Mouse (Mus musculus) B cell, adult 67 days (primary cell): ENCODE results near the gene Myof. TPM values are rescaled to one million over a fixed set of nuclear protein-coding genes. Genes with fewer than 3 reads are reported as not detected.

ENCODE experiments used
- total RNA-seq, 2 experiments: library from RNA; stranded (reverse); gene quantifications; 4 replicates each; pipeline ENCODE4 v1.2.4; 2023

Myof gene
- total RNA-seq, result 10 to 100 TPM; 39.9 to 56.1 TPM

GRCm38 (mm10) chr19:38043281-38043981 lies at the start of gene Myof:
Gene Myof, minus strand, starts transcription at chr19:38043577.

GRCm38 (mm10) chr19:38054720-38055192 lies 11.4 kb upstream of the Myof start, which contains the start of gene Cep55:
Gene Cep55, plus strand, starts transcription at chr19:38055011.

Other genes starting within 250 kb of the Myof start
- 1 to 10 TPM; 2.0 to 2.8 TPM for gene Cep55, start 11.4 kb upstream of the Myof start, total RNA-seq
- gene Ffar4, start 53.5 kb upstream of the Myof start, total RNA-seq, result not detected
- gene Rbp4, start 81.7 kb upstream of the Myof start, total RNA-seq, result not detected
- gene Pde6c, start 89.2 kb upstream of the Myof start, total RNA-seq, result not detected
- 10 to 100 TPM; 20.6 to 32.6 TPM for gene Fra10ac1, start 180.6 kb upstream of the Myof start, total RNA-seq
- gene Lgi1, start 221.0 kb upstream of the Myof start, total RNA-seq, result not detected